Mouse (Mus musculus) intestine, postnatal 0 days (tissue): ENCODE results near the gene Trnp1. TPM values are rescaled to one million over a fixed set of nuclear protein-coding genes. Genes with fewer than 3 reads are reported as not detected.

Source experiments
- ATAC-seq: fragments of 200-750 bp; cut with Nextera tagmentation; 2 replicates; pipeline ENCODE4 v1.8.0; 2017; ENCODE audit warnings: mild to moderate bottlenecking, moderate TSS enrichment, moderate library complexity
- H3K27ac ChIP-seq: fragments of 300-500 bp; sonication (generic); 2 replicates; pipeline ENCODE4 v1.5.1; 2014; ENCODE audit warnings: mild to moderate bottlenecking, low read depth, low read length, moderate library complexity
- H3K27me3 ChIP-seq: fragments of 300-500 bp; sonication (generic); replicated peaks from 2 replicates; pipeline ENCODE4 v1.6.1; 2014; ENCODE audit warnings: low read length, mixed read lengths; ENCODE audit not compliant: control insufficient read depth, insufficient read depth
- H3K36me3 ChIP-seq: fragments of 300-500 bp; sonication (generic); 2 replicates; pipeline ENCODE4 v1.6.1; 2014; ENCODE audit warnings: mild to moderate bottlenecking, moderate library complexity; ENCODE audit not compliant: control insufficient read depth, insufficient read depth
- H3K4me1 ChIP-seq: fragments of 300-500 bp; sonication (generic); replicated peaks from 2 replicates; pipeline ENCODE4 v1.6.1; 2014; ENCODE audit warnings: antibody characterized with exemption, low read length, mixed read lengths; ENCODE audit not compliant: control insufficient read depth, insufficient read depth
- H3K4me2 ChIP-seq: fragments of 300-500 bp; sonication (generic); replicated peaks from 2 replicates; pipeline ENCODE4 v1.6.1; 2014; ENCODE audit warnings: low read depth, mild to moderate bottlenecking, moderate library complexity
- H3K4me3 ChIP-seq: fragments of 300-500 bp; sonication (generic); 2 replicates; pipeline ENCODE4 v1.5.1; 2014; ENCODE audit warnings: low read depth, low read length
- H3K9ac ChIP-seq: fragments of 300-500 bp; sonication (generic); 2 replicates; pipeline ENCODE4 v1.6.1; 2014; ENCODE audit warnings: mild to moderate bottlenecking, low read depth, low read length
- H3K9me3 ChIP-seq: fragments of 300-500 bp; sonication (generic); 2 replicates; pipeline ENCODE4 v1.6.1; 2016; ENCODE audit warnings: mixed run types; ENCODE audit not compliant: control insufficient read depth
- CTCF ChIP-seq: sonication (generic); IDR thresholded peaks from 2 replicates; pipeline ENCODE4 v1.5.1; 2016; ENCODE audit warnings: low read depth, mild to moderate bottlenecking, control low read depth, antibody characterized with exemption, moderate library complexity
- WGBS: fragments of 180-500 bp; shearing (Covaris S2); extraction: QIAGEN DNeasy Blood & Tissue Kit; methylation state at CpG from one replicate; pipeline ENCODE4 v1.1.7; 2014; 5-methylcytosine and 5-hydroxymethylcytosine counted together
- polyA plus RNA-seq: library from polyadenylated mRNA; unstranded; fragments of >200 nt; fragmentation: Nextera tagmentation; extraction: Ambion mirVana; gene quantifications from 2 replicates; pipeline ENCODE4 v1.2.1, GENCODE M21; 2015

Gene Trnp1
- polyA plus RNA-seq, 1 experiment from 2014 or later = 2.9 TPM

DNA sequence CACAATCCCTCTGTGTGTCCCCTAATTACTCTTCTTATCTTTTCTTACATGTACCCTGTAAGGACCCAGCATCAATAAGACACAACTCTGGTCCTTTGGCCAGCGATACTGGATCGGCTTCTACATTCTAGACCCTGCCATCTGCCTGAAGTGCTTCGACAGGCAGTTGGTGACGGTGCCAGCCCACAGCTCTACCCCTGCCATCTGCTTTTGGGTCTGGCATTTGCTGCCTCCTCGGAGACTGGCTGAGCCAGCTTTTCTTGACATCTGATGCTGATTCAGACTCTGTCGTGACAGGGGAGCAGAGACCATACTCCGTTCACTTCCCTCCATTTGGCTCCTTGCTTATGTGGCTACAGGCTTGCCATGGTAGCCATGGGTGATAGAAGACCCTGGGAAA lies 10.6 kb upstream of the Trnp1 start:
- no peak overlapping the region for H3K4me3 ChIP-seq
- H3K27me3 ChIP-seq = no peaks in the 10 kb centered on the region
- ATAC-seq = no peak
- H3K4me2 ChIP-seq = no peak overlapping the region
- H3K9ac ChIP-seq = no peak overlapping the region
- no peaks in the 10 kb centered on the region for H3K4me1 ChIP-seq
- no peak for TF ChIP-seq CTCF
- no peak overlapping the region for H3K27ac ChIP-seq
- no peaks in the 10 kb centered on the region for H3K9me3 ChIP-seq
- H3K36me3 ChIP-seq = no peaks in the 10 kb centered on the region
- WGBS = 80% methylated on average over 7 of the region's 7 CpGs

DNA sequence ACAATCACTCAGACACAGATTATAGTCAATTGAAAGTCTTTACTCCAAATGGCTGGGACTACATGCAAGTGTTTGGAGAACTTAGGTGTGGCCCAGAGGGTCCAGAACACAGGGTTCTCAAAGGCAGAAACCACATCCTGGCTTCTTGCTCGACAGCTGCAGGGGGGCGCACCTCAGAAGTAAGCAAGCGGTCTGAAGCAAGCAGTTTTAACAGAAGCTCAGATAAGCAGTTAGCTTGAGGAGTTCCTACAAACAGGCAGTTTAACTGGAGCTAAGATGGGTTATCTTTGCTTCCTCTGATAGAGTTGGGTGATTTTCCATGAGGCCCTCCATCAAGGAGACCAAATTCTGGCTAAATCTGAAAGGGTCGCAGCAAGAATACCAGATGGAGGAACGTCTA lies 8.2 kb upstream of the Trnp1 start:
- Histone ChIP-seq H3K4me2 (no peak overlapping the region), H3K27me3 (peaks cover 14% of the 10 kb centered on the region; the same call in 1 of the 2 replicates), H3K9me3 (no peaks in the 10 kb centered on the region), H3K4me3 (no peak overlapping the region), H3K27ac (no peak overlapping the region), H3K9ac (no peak overlapping the region), H3K36me3 (no peaks in the 10 kb centered on the region), H3K4me1 (no peaks in the 10 kb centered on the region)
- no peak for TF ChIP-seq CTCF
- no peak for ATAC-seq
- WGBS = 63% methylated on average over 5 of the region's 5 CpGs

DNA sequence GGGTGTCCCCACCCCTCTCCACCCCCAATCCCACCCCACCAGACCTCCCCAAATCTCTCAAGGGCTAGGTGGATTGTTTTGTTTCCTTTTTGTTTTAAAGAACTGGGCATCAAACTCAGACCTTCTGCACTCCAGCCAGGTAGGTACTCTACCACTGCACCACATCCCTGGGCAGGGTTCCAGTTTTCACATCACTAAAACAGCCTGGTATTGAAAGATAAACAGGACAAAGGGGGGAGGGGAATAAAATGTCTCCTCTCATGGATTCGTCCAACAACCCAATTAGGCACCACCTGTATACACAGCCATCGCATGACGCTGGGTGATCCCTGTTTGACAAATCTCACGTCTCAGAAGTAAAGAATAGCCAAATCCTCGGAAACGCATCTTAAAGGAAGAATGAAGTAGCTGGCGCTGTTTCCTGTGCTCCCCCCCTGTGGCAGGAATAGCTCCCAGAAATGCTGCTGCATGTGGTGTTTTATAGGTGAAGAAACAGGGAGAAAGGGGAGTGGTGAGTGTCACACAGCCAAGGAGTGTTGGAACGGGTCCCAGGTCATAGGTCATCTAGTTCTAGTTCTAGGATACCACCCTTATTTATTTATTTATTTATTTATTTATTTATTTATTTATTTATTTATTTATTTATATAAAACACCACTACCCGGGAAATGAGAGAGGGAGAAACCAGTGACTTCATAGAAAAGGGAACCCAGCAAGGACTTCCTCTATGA lies 6.6 kb upstream of the Trnp1 start:
- Histone ChIP-seq H3K36me3 (no peaks in the 10 kb centered on the region), H3K9me3 (no peaks in the 10 kb centered on the region), H3K9ac (no peak overlapping the region), H3K27me3 (peaks cover 27% of the 10 kb centered on the region), H3K4me2 (no peak overlapping the region), H3K4me1 (no peaks in the 10 kb centered on the region), H3K4me3 (no peak overlapping the region), H3K27ac (no peak overlapping the region)
- no peak for ATAC-seq
- no peak for TF ChIP-seq CTCF
- 61% methylated on average over 9 of the region's 9 CpGs for WGBS

DNA sequence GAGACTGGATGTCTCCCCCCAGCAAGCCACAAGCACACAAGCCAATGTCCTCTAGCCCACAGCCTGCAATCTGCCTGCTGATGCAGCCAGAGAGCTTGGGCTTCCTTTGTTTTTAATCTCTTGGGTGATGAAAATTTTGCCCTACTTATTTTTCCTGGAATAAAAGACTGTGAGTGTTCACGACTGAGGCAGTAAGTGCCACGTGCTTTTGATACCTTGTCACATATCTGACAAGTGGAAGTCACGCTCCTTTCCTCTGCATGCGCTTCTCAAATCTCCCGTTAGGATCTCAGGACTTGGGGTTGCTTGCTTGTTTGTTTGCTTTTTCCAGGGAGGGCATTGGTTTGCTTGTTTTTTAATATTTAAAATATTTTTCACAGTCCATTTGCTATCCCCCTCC lies 6.0 kb upstream of the Trnp1 start:
- WGBS = 46% methylated on average over 5 of the region's 5 CpGs
- no peak overlapping the region for H3K4me2 ChIP-seq
- no peaks in the 10 kb centered on the region for H3K36me3 ChIP-seq
- H3K9ac ChIP-seq = no peak overlapping the region
- no peak for TF ChIP-seq CTCF
- no peaks in the 10 kb centered on the region for H3K9me3 ChIP-seq
- no peaks in the 10 kb centered on the region for H3K4me1 ChIP-seq
- ATAC-seq = no peak
- H3K4me3 ChIP-seq = no peak overlapping the region
- H3K27ac ChIP-seq = no peak overlapping the region
- peaks cover 34% of the 10 kb centered on the region for H3K27me3 ChIP-seq

DNA sequence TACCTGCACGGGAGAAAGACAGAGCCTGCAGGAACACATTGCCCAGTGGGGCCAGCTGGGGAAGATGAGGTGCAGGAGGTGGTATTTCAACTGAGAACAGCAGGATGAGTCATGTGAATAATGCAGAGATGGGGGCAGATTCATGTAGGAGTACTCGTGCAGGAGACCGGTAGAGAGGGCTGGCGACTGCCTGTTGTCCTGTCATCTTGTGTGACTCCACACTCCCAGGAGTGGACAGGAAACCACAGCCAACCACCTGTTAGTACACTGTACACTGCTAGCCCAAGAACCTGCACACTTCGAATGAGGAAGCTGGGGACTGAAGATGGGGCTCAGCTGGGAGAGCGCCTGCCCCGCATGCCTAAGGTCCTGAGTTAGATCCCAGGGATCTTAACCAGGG lies 3.2 kb upstream of the Trnp1 start:
- H3K9me3 ChIP-seq = no peaks in the 10 kb centered on the region
- no peak for TF ChIP-seq CTCF
- no peaks in the 10 kb centered on the region for H3K36me3 ChIP-seq
- peaks cover 61% of the 10 kb centered on the region for H3K27me3 ChIP-seq
- no peak for ATAC-seq
- no peak overlapping the region for H3K9ac ChIP-seq
- no peaks in the 10 kb centered on the region for H3K4me1 ChIP-seq
- no peak overlapping the region for H3K4me3 ChIP-seq
- WGBS = 52% methylated on average over 7 of the region's 7 CpGs
- no peak overlapping the region for H3K4me2 ChIP-seq
- no peak overlapping the region for H3K27ac ChIP-seq

DNA sequence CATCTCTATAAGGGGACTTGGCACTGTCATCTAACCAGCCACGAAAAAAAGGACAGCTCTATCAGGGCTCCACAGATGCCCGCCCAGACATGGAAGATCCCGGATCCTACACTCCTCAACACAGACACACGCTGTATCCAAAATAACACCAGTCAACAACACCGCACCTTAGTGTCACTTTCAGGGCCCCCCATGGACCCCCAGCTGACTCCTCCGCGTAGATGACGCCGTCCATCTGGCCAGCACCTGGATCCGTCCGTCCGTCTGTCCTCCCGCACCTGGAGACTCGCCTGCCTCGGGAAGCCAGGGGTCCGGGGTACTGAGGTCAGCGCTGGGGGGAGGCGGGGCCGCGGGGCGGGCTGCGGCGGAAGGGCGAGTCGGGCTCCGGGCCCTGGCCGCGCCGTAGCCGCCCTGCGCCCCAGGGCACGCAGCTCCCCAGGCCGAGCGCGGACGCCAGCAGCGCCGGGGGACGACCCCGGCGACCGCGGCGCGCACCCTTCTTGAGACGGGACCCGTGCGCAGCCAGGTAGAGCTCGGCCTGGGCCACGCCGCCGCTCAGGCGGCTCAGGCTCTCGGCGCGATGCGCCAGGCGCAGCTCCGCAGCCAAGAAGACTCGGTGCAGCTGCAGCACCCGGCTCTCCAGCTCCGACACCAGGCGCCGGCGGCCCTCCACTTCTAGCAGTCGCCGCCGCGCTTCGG lies 740 bp downstream of the Trnp1 start:
- Histone ChIP-seq H3K4me3 (peak overlapping the region; percentile 56), H3K4me1 (0 out of 2 replicates have a peak, but pooled peaks cover 3% of the 10 kb centered on the region), H3K36me3 (no peaks in the 10 kb centered on the region), H3K4me2 (peak overlapping the region; percentile 93), H3K27me3 (peaks cover 65% of the 10 kb centered on the region), H3K9me3 (no peaks in the 10 kb centered on the region), H3K9ac (peak overlapping the region; percentile 27), H3K27ac (no peak overlapping the region)
- no peak for ATAC-seq
- no peak for TF ChIP-seq CTCF
- WGBS = under 1% methylated on average over 59 of the region's 70 CpGs
